Mouse (Mus musculus): ENCODE results near the gene Otoa.

GRCm38 (mm10) chr7:121084840-121085453, 3.5 kb downstream of the Otoa start:
- TF ChIP-seq POLR2A (IDR thresholded peaks at IDR 0.05; ENCODE audit: borderline replicate concordance, extremely low read depth, insufficient read depth, insufficient read length, poor library complexity, severe bottlenecking) (no peak), CTCF (IDR thresholded peaks at IDR 0.05; ENCODE audit: borderline replicate concordance, extremely low read depth, insufficient read depth, insufficient read length) (no peak)
